Mouse (Mus musculus) heart, embryonic 12.5 days (tissue): Measurements from ENCODE around the gene Meis2. TPM values are rescaled to one million over a fixed set of nuclear protein-coding genes. Genes with fewer than 3 reads are reported as not detected.
A peak's percentile ranks its signal among the peaks of the same experiment; 100 is the strongest.

Experiments
- ATAC-seq: fragments of 200-750 bp; cut with Nextera tagmentation; 2 replicates; pipeline ENCODE4 v1.8.0; 2017; ENCODE audit warnings: moderate TSS enrichment, moderate library complexity; ENCODE audit not compliant: insufficient number of reproducible peaks, low FRiP score
- H3K27ac ChIP-seq: fragments of 300-500 bp; sonication (generic); 2 replicates; pipeline ENCODE4 v1.5.1; 2016; ENCODE audit warnings: mild to moderate bottlenecking, moderate library complexity; ENCODE audit not compliant: poor library complexity, severe bottlenecking
- H3K27me3 ChIP-seq: fragments of 300-500 bp; sonication (generic); replicated peaks from 2 replicates; pipeline ENCODE4 v1.6.1; 2016; ENCODE audit warnings: mild to moderate bottlenecking, moderate library complexity
- H3K36me3 ChIP-seq: fragments of 300-500 bp; sonication (generic); 2 replicates; pipeline ENCODE4 v1.6.1; 2016; ENCODE audit warnings: mild to moderate bottlenecking, moderate library complexity
- H3K4me1 ChIP-seq: fragments of 300-500 bp; sonication (generic); replicated peaks from 2 replicates; pipeline ENCODE4 v1.6.1; 2016; ENCODE audit warnings: mild to moderate bottlenecking
- H3K4me2 ChIP-seq: fragments of 300-500 bp; sonication (generic); 2 replicates; pipeline ENCODE4 v1.6.1; 2016; ENCODE audit warnings: mild to moderate bottlenecking, moderate library complexity
- H3K4me3 ChIP-seq: fragments of 300-500 bp; sonication (generic); 2 replicates; pipeline ENCODE4 v1.5.1; 2016; ENCODE audit warnings: mild to moderate bottlenecking
- H3K9ac ChIP-seq: fragments of 300-500 bp; sonication (generic); 2 replicates; pipeline ENCODE4 v1.6.1; 2016; ENCODE audit warnings: mild to moderate bottlenecking, moderate library complexity
- H3K9me3 ChIP-seq: fragments of 300-500 bp; sonication (generic); replicated peaks from 2 replicates; pipeline ENCODE4 v1.6.1; 2016; ENCODE audit warnings: mild to moderate bottlenecking, moderate library complexity
- WGBS: fragments of 180-500 bp; shearing (Covaris S2); methylation state at CpG from one replicate; pipeline ENCODE4 v1.1.7; 2016; 5-methylcytosine and 5-hydroxymethylcytosine counted together
- polyA plus RNA-seq: library from polyadenylated mRNA; unstranded; fragments of >200 nt; fragmentation: Nextera tagmentation; extraction: Ambion mirVana; gene quantifications from 2 replicates; pipeline ENCODE4 v1.2.1, GENCODE M21; 2016

Meis2 gene
- polyA plus RNA-seq, 1 experiment from 2014 or later = 49.9 TPM

DNA sequence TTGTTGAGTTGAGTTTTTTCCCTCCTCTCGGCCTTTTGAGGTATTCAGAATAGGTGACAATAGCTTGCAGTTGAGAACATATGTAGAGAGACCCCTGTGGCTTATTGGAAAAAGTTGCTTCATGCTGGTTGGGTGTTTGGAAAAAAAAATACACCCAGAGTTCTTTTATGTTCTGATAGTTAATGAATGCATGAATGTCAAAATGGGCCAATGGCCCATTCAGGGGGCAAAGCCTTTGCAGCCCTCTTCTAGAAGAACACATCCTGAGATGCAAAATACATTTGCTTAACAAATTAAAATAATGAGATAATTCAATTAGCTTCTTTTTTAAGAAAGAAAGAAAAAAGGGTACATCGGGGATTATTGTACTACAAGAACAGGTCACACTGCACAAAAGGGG lies 69.2 kb downstream of the Meis2 start:
- no peaks in the 10 kb centered on the region for H3K27me3 ChIP-seq
- peaks cover 27% of the 10 kb centered on the region for H3K4me1 ChIP-seq
- no peak for ATAC-seq
- WGBS = 76% methylated on average over 2 of the region's 2 CpGs
- no peak overlapping the region for H3K4me2 ChIP-seq
- no peak overlapping the region for H3K9ac ChIP-seq
- peaks cover 37% of the 10 kb centered on the region for H3K36me3 ChIP-seq
- no peak overlapping the region for H3K4me3 ChIP-seq
- H3K9me3 ChIP-seq = no peaks in the 10 kb centered on the region
- no peak overlapping the region for H3K27ac ChIP-seq

DNA sequence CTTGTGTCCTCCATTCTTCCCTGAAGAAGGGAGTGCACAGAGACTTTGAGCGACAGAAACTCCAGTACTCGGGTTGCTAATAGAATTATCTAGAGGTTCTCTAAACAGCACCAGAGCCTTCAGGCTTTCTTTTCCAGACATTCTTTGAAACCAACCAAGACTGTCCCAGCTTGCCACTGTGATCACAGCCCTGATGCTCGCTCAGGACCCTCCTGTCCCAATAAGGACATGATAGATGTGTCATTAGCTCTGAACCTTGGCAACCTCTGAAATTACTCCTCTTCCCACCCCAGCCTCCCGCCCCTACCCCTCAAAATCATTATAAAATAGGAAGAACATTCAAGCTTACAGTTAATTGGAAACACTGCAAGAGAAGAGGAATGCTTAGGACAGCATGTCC lies 71.8 kb downstream of the Meis2 start:
- Histone ChIP-seq H3K4me3 (no peak overlapping the region), H3K36me3 (peaks cover 24% of the 10 kb centered on the region), H3K4me1 (peaks cover 20% of the 10 kb centered on the region), H3K4me2 (no peak overlapping the region), H3K27ac (no peak overlapping the region), H3K9ac (no peak overlapping the region), H3K27me3 (no peaks in the 10 kb centered on the region), H3K9me3 (no peaks in the 10 kb centered on the region)
- no peak for ATAC-seq
- 79% methylated on average over 4 of the region's 4 CpGs for WGBS

DNA sequence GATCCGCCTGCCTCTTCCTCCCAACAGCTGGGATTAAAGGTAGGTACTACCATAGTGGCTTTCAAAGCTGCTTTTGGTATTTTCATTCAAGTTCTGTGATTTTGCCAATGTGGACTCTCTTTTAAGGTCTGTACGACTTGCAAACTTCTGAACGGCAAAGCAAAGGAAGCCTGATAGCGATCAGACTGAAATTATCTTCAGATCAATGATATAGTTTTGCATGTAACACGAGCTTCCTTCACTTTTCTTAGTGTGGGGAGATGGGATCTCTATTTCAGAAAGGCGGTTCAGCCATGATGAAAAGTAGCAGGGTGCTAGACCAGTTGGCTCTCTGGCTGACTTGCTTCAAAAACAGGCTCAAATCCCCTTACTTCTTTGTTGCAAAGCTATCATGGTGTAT lies 76.4 kb downstream of the Meis2 start:
- Histone ChIP-seq H3K9me3 (no peaks in the 10 kb centered on the region), H3K27ac (no peak overlapping the region), H3K36me3 (peaks cover 24% of the 10 kb centered on the region), H3K4me2 (no peak overlapping the region), H3K4me1 (peaks cover 14% of the 10 kb centered on the region), H3K4me3 (no peak overlapping the region), H3K9ac (no peak overlapping the region), H3K27me3 (no peaks in the 10 kb centered on the region)
- 87% methylated on average over 6 of the region's 6 CpGs for WGBS
- no peak for ATAC-seq

GRCm38 (mm10) chr2:115988448-115988847 lies 77.2 kb downstream of the Meis2 start:
- ATAC-seq = no peak
- peaks cover 13% of the 10 kb centered on the region for H3K4me1 ChIP-seq
- H3K36me3 ChIP-seq = peaks cover 18% of the 10 kb centered on the region
- H3K9me3 ChIP-seq = no peaks in the 10 kb centered on the region
- H3K27me3 ChIP-seq = no peaks in the 10 kb centered on the region
- no peak overlapping the region for H3K4me2 ChIP-seq
- H3K9ac ChIP-seq = no peak overlapping the region
- 86% methylated on average over 4 of the region's 4 CpGs for WGBS
- H3K27ac ChIP-seq = no peak overlapping the region
- no peak overlapping the region for H3K4me3 ChIP-seq

DNA sequence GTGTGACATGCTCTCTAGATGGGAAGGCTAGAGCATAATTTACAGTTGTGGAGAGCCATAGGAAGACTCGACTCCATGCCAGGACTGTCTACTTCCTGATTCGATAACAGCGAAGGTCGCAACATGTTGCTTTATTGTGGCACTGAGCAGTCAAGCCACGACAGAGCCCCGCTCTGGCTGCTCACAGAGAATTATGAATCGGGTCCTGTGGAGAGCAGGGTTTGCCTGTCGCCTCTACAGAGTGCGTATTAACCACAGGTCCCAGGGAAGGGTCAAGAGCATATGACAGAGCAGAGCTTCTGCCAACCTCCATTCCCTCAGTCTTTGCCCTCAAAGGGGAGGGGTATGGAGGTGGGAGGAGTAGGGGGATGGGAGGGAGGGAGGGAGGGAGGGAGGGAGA lies 80.7 kb downstream of the Meis2 start:
- H3K9me3 ChIP-seq = no peaks in the 10 kb centered on the region
- 0 out of 2 replicates have a peak overlapping the region, but pooled peaks have one; percentile 12 for H3K27ac ChIP-seq
- no peak overlapping the region for H3K4me3 ChIP-seq
- H3K4me2 ChIP-seq = no peak overlapping the region
- peaks cover 19% of the 10 kb centered on the region for H3K4me1 ChIP-seq
- no peak overlapping the region for H3K9ac ChIP-seq
- 71% methylated on average over 9 of the region's 9 CpGs for WGBS
- H3K36me3 ChIP-seq = peaks cover 24% of the 10 kb centered on the region
- ATAC-seq = no peak
- no peaks in the 10 kb centered on the region for H3K27me3 ChIP-seq

GRCm38 (mm10) chr2:115984487-115984886 lies 81.2 kb downstream of the Meis2 start:
- H3K4me3 ChIP-seq = no peak overlapping the region
- no peaks in the 10 kb centered on the region for H3K27me3 ChIP-seq
- no peak overlapping the region for H3K9ac ChIP-seq
- peaks cover 23% of the 10 kb centered on the region for H3K4me1 ChIP-seq
- no peaks in the 10 kb centered on the region for H3K9me3 ChIP-seq
- peaks cover 28% of the 10 kb centered on the region for H3K36me3 ChIP-seq
- WGBS = 76% methylated on average over 4 of the region's 4 CpGs
- H3K27ac ChIP-seq = no peak overlapping the region
- no peak for ATAC-seq
- no peak overlapping the region for H3K4me2 ChIP-seq

DNA sequence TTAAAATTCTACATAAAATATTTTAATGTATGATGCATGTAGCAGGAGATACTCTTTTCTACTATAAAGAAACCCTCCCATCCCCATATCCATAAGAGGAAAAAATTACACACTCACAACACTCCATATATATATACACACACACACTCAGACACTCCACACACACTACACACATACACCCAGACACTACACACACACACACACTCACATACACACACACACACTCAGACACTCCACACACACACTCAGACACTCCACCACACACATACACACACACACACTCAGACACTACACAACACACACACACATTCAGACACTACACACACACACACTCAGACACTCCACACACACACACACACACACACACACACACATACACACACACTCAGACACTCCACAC lies 85.1 kb downstream of the Meis2 start:
- no peak overlapping the region for H3K9ac ChIP-seq
- no peaks in the 10 kb centered on the region for H3K9me3 ChIP-seq
- H3K4me1 ChIP-seq = peaks cover 19% of the 10 kb centered on the region
- no peak overlapping the region for H3K4me2 ChIP-seq
- no peaks in the 10 kb centered on the region for H3K27me3 ChIP-seq
- no peak overlapping the region for H3K4me3 ChIP-seq
- H3K27ac ChIP-seq = no peak overlapping the region
- no peak for ATAC-seq
- peaks cover 42% of the 10 kb centered on the region for H3K36me3 ChIP-seq

DNA sequence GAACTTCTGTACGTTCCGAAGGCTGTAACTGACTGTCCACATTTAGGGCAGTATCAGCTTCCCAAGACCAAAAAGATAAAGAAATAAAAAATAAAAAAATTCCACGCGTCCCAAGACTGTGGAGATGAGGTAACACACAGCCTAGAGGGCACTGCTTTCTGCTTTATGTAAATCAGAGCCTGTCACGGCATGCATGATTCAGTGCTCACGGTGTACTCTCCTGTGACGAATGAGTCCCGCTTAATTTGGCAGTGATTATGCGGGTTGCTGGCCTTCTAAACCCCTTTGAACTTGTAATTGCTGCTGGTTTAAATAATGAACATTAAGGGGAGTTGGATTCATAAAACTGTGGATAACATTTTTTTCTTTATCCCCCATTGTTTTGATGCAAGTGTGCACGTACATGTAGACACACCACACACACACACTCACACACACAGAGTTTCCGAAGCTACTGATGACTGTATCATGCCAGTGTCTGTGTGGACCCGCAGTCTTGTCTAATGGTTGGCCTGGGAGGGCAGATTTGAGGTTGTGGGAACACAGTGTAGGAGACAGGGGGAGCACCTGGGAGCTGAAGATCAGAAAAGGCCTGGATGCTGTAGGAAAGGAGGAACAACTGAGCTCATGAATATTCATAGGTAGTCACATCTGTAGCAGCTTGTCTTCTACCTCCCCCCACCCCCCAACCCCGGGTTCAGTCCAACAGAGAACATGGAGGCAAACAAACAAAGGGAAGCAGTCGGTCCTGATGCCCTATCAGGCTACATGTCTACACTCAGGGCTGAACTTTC lies 85.8 kb downstream of the Meis2 start:
- H3K4me1 ChIP-seq = peaks cover 13% of the 10 kb centered on the region
- 72% methylated on average over 14 of the region's 14 CpGs for WGBS
- no peak for ATAC-seq

GRCm38 (mm10) chr2:115978666-115979065 lies 87.0 kb downstream of the Meis2 start:
- no peak overlapping the region for H3K4me3 ChIP-seq
- ATAC-seq = no peak
- no peaks in the 10 kb centered on the region for H3K27me3 ChIP-seq
- 53% methylated on average over 5 of the region's 5 CpGs for WGBS
- no peak overlapping the region for H3K4me2 ChIP-seq
- no peak overlapping the region for H3K27ac ChIP-seq
- H3K36me3 ChIP-seq = peaks cover 39% of the 10 kb centered on the region
- no peaks in the 10 kb centered on the region for H3K9me3 ChIP-seq
- H3K4me1 ChIP-seq = peaks cover 9% of the 10 kb centered on the region; the same call in 1 of the 2 replicates
- H3K9ac ChIP-seq = no peak overlapping the region

More for the DNA sequence above, 85.8 kb downstream of the Meis2 start:
- Histone ChIP-seq H3K4me2 (no peak overlapping the region), H3K27ac (no peak overlapping the region), H3K9me3 (no peaks in the 10 kb centered on the region), H3K36me3 (peaks cover 42% of the 10 kb centered on the region), H3K27me3 (no peaks in the 10 kb centered on the region), H3K4me3 (no peak overlapping the region), H3K9ac (no peak overlapping the region)

- ATAC-seq = no peak
- Histone ChIP-seq H3K4me3 (no peak overlapping the region), H3K4me1 (peaks cover 14% of the 10 kb centered on the region; the same call in 1 of the 2 replicates), H3K4me2 (no peak overlapping the region), H3K27me3 (no peaks in the 10 kb centered on the region), H3K27ac (no peak overlapping the region), H3K9ac (no peak overlapping the region), H3K9me3 (no peaks in the 10 kb centered on the region), H3K36me3 (peaks cover 16% of the 10 kb centered on the region)
- 80% methylated on average over 3 of the region's 3 CpGs for WGBS
Measured at GRCm38 (mm10) chr2:115971296-115971805, 94.3 kb downstream of the Meis2 start.

GRCm38 (mm10) chr2:115970091-115970820 lies 95.4 kb downstream of the Meis2 start:
- Histone ChIP-seq H3K9ac (no peak overlapping the region), H3K4me2 (no peak overlapping the region), H3K27me3 (no peaks in the 10 kb centered on the region), H3K9me3 (no peaks in the 10 kb centered on the region), H3K27ac (no peak overlapping the region), H3K4me1 (peaks cover 17% of the 10 kb centered on the region; the same call in 1 of the 2 replicates), H3K36me3 (peaks cover 7% of the 10 kb centered on the region), H3K4me3 (no peak overlapping the region)
- 80% methylated on average over 9 of the region's 9 CpGs for WGBS
- ATAC-seq = no peak
